Mouse (Mus musculus) midbrain, postnatal 0 days (tissue): ENCODE data around the gene Terf2. TPM values are rescaled to one million over a fixed set of nuclear protein-coding genes. Genes with fewer than 3 reads are reported as not detected.
"Not testable (repeated sequence)": the region's sequence is repeated elsewhere in the genome, so short reads cannot be mapped to it uniquely, and the experiment has no call there.

Experiments
- ATAC-seq: fragments of 200-750 bp; cut with Nextera tagmentation; 2 replicates; pipeline ENCODE4 v1.8.0; 2017; ENCODE audit warnings: moderate number of reproducible peaks, mild to moderate bottlenecking, moderate TSS enrichment, moderate library complexity; ENCODE audit not compliant: low FRiP score
- DNase-seq: peaks from one replicate; pipeline ENCODE4 v3.0.0-alpha.2; 2015; ENCODE audit warnings: low spot score
- H3K27ac ChIP-seq: fragments of 300-500 bp; sonication (generic); 2 replicates; pipeline ENCODE4 v1.5.1; 2014; ENCODE audit warnings: low read depth, mild to moderate bottlenecking, low read length, mixed read lengths
- H3K27me3 ChIP-seq: fragments of 300-500 bp; sonication (generic); 2 replicates; pipeline ENCODE4 v1.6.1; 2014; ENCODE audit warnings: low read length, control low read depth, mixed read lengths; ENCODE audit not compliant: insufficient read depth
- H3K36me3 ChIP-seq: fragments of 300-500 bp; sonication (generic); 2 replicates; pipeline ENCODE4 v1.6.1; 2014; ENCODE audit warnings: low read length, control low read depth, mixed read lengths; ENCODE audit not compliant: insufficient read depth
- H3K4me1 ChIP-seq: fragments of 300-500 bp; sonication (generic); 2 replicates; pipeline ENCODE4 v1.6.1; 2014; ENCODE audit warnings: mild to moderate bottlenecking, control low read depth, antibody characterized with exemption, low read length, mixed read lengths; ENCODE audit not compliant: insufficient read depth
- H3K4me2 ChIP-seq: fragments of 300-500 bp; sonication (generic); 2 replicates; pipeline ENCODE4 v1.6.1; 2014; ENCODE audit warnings: low read depth, mild to moderate bottlenecking, low read length, mixed read lengths; ENCODE audit not compliant: poor library complexity, severe bottlenecking
- H3K4me3 ChIP-seq: fragments of 300-500 bp; sonication (generic); 2 replicates; pipeline ENCODE4 v1.5.1; 2014; ENCODE audit warnings: low read depth, mild to moderate bottlenecking, low read length, moderate library complexity
- H3K9ac ChIP-seq: fragments of 300-500 bp; sonication (generic); replicated peaks from 2 replicates; pipeline ENCODE4 v1.6.1; 2014; ENCODE audit warnings: mild to moderate bottlenecking, low read length, moderate library complexity, mixed read lengths; ENCODE audit not compliant: poor library complexity, severe bottlenecking
- H3K9me3 ChIP-seq: fragments of 300-500 bp; sonication (generic); 2 replicates; pipeline ENCODE4 v1.6.1; 2016; ENCODE audit warnings: low read length, control low read depth
- CTCF ChIP-seq: IDR thresholded peaks from 2 replicates; pipeline ENCODE4 v1.5.1; 2016; ENCODE audit warnings: antibody characterized with exemption, mild to moderate bottlenecking
- WGBS: fragments of 180-500 bp; shearing (Covaris S2); extraction: QIAGEN DNeasy Blood & Tissue Kit; methylation state at CpG from one replicate; pipeline ENCODE4 v1.1.7; 2014; 5-methylcytosine and 5-hydroxymethylcytosine counted together
- polyA plus RNA-seq: library from polyadenylated mRNA; unstranded; fragments of >200 nt; fragmentation: Nextera tagmentation; extraction: Ambion mirVana; gene quantifications from 2 replicates; pipeline ENCODE4 v1.2.1, GENCODE M21; 2015
- total RNA-seq: library from RNA; depleted of rRNA; stranded (reverse); fragments of >200 nt; gene quantifications from 2 replicates; pipeline ENCODE4 v1.2.3, GENCODE M21; 2014

Gene Terf2
- total and polyA plus RNA-seq, 2 experiments from 2014 or later: 20.4 to 25.7 TPM

DNA sequence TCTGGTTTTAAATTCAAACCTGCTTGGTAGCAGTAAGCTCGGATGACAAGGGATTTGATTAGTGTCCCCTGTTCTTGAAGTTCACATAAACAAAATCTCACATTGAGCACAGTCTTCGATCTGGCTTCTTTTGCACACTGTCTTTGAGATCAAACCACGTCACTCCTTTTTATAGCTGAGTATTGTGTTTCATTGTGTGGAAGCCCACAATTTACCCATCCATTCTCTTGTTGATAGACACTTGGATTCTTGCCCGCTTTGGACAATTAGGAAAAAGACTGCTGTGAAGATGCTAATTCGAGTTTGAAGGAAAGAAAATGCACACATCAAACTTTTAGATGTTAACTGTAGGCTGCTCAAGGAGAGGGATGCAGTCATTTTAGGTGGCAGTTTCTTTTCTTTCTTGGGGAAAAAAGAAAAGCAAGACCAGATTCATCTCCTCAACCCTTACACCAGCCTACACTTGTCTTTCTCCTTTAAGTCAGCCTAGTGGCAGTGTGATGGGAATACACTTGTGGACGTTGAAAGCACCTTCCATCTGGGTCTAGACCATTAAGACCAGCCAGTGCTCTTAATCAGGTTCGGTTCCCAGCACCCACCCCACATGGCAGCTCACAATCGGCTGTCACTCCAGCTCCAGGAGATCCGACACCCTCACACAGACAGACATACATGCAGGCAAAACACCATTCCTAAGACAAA lies 14.4 kb upstream of the Terf2 start:
- H3K4me2 ChIP-seq: no peak overlapping the region
- no peak overlapping the region for H3K4me3 ChIP-seq
- ATAC-seq (no peak), DNase-seq (no peak)
- no peak overlapping the region for H3K9ac ChIP-seq
- H3K27ac ChIP-seq: no peak overlapping the region
- H3K9me3 ChIP-seq: no peaks in the 10 kb centered on the region
- TF ChIP-seq CTCF: no peak
- H3K4me1 ChIP-seq: no peaks in the 10 kb centered on the region
- H3K36me3 ChIP-seq: no peaks in the 10 kb centered on the region
- WGBS: 63% methylated on average over 9 of the region's 9 CpGs
- no peaks in the 10 kb centered on the region for H3K27me3 ChIP-seq

- Histone ChIP-seq H3K27ac (no peak overlapping the region), H3K9ac (no peak overlapping the region), H3K27me3 (no peaks in the 10 kb centered on the region), H3K36me3 (no peaks in the 10 kb centered on the region), H3K4me1 (no peaks in the 10 kb centered on the region), H3K4me2 (no peak overlapping the region), H3K9me3 (no peaks in the 10 kb centered on the region), H3K4me3 (no peak overlapping the region)
- DNase-seq (no peak), ATAC-seq (no peak)
- TF ChIP-seq CTCF: 0 out of 2 replicates have a peak, but pooled peaks have one; percentile 16
- WGBS: 83% methylated on average over 5 of the region's 5 CpGs
Observed at GRCm38 (mm10) chr8:107109816-107110435, 13.6 kb upstream of the Terf2 start.

GRCm38 (mm10) chr8:107108978-107109720 lies 12.8 kb upstream of the Terf2 start:
- Histone ChIP-seq H3K4me1 (no peaks in the 10 kb centered on the region), H3K9me3 (no peaks in the 10 kb centered on the region), H3K4me3 (no peak overlapping the region), H3K27me3 (no peaks in the 10 kb centered on the region), H3K36me3 (no peaks in the 10 kb centered on the region), H3K9ac (no peak overlapping the region), H3K4me2 (no peak overlapping the region; the same call in 1 of the 2 replicates), H3K27ac (no peak overlapping the region)
- ATAC-seq (no peak), DNase-seq (no peak)
- 72% methylated on average over 23 of the region's 23 CpGs for WGBS
- TF ChIP-seq CTCF: no peak

DNA sequence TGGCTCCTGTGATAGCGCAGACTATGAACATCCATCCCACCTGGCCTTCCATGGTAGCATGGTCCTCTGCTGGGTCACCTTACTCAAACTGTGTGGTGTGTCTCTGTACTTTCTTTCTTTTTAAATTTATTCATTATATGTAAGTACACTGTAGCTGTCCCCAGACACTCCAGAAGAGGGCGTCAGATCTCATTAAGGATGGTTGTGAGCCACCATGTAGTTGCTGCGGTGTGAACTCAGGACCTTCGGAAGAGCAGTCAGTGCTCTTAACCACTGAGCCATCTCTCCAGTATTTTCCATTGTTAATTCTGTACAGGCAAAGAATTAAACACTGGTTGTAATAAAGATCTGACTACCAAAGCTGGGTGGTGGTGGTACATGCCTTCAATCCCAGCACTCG lies 11.7 kb upstream of the Terf2 start:
- not testable (repeated sequence) for DNase-seq, H3K9me3 ChIP-seq, H3K4me1 ChIP-seq, ATAC-seq, H3K4me3 ChIP-seq, H3K27me3 ChIP-seq, H3K27ac ChIP-seq, H3K4me2 ChIP-seq, H3K36me3 ChIP-seq, H3K9ac ChIP-seq
- 92% methylated on average over 5 of the region's 5 CpGs for WGBS

DNA sequence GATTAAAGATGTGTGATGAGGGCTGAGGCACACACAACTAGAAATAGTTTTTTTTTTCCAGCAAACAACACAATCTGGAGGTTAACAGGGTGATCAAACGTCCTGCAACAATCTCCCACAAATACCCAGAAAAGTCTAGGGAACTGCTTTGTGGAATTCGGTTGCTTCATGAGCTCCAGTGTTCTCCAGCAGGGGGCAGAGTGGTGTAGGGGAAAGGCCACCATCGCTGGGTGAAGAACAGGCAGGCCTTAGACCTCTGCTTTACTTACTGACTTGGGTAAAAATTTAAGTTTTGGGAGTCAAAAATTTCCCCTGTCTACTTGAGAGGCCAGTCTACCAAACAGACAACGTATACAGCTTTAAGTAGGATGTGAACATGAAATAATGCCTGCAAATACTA lies 8.2 kb upstream of the Terf2 start:
- ATAC-seq: no peak
- WGBS: 6% methylated on average over 4 of the region's 4 CpGs

GRCm38 (mm10) chr8:107100635-107101034 lies 4.3 kb upstream of the Terf2 start:
- Histone ChIP-seq H3K9ac (no peak overlapping the region), H3K4me2 (no peak overlapping the region)

More for the DNA sequence above, 8.2 kb upstream of the Terf2 start:
- H3K9me3 ChIP-seq: no peaks in the 10 kb centered on the region
- no peak overlapping the region for H3K4me2 ChIP-seq
- no peaks in the 10 kb centered on the region for H3K27me3 ChIP-seq
- peak; percentile 88 for TF ChIP-seq CTCF
- no peak overlapping the region for H3K27ac ChIP-seq
- DNase-seq: peak; percentile 74
- no peaks in the 10 kb centered on the region for H3K4me1 ChIP-seq
- H3K4me3 ChIP-seq: no peak overlapping the region
- H3K36me3 ChIP-seq: no peaks in the 10 kb centered on the region
- H3K9ac ChIP-seq: no peak overlapping the region

More at GRCm38 (mm10) chr8:107100635-107101034, 4.3 kb upstream of the Terf2 start:
- DNase-seq (no peak), ATAC-seq (no peak)
- WGBS: 88% methylated on average over 2 of the region's 2 CpGs
- no peak overlapping the region for H3K4me3 ChIP-seq
- H3K9me3 ChIP-seq: no peaks in the 10 kb centered on the region
- no peak overlapping the region for H3K27ac ChIP-seq
- no peaks in the 10 kb centered on the region; the same call in 1 of the 2 replicates for H3K4me1 ChIP-seq
- no peaks in the 10 kb centered on the region for H3K27me3 ChIP-seq
- no peak for TF ChIP-seq CTCF
- H3K36me3 ChIP-seq: no peaks in the 10 kb centered on the region
